Mouse (Mus musculus) forebrain, embryonic 14.5 days (tissue): ENCODE measurements at regions not wholly inside any gene's neighbourhood (a gene's known extent, or its start where the extent isn't known, plus 50 kb on each side); places are given as distances from the start of the nearest gene placed in this dataset.

Source experiments
- ATAC-seq: fragments of 200-750 bp; cut with Nextera tagmentation; 2 replicates; pipeline ENCODE4 v1.8.0; 2017; ENCODE audit warnings: mild to moderate bottlenecking, moderate library complexity
- DNase-seq: peaks from one replicate; pipeline ENCODE4 v3.0.0-alpha.2; 2015; ENCODE audit warnings: low spot score
- H3K27ac ChIP-seq: fragments of 300-500 bp; sonication (generic); 2 replicates; pipeline ENCODE4 v1.5.1; 2014; ENCODE audit warnings: low read depth, mild to moderate bottlenecking, control low read depth, low read length, moderate library complexity
- H3K27me3 ChIP-seq: fragments of 300-500 bp; sonication (generic); replicated peaks from 2 replicates; pipeline ENCODE4 v1.6.1; 2014; ENCODE audit warnings: low read length, control low read depth, mixed read lengths; ENCODE audit not compliant: control insufficient read depth, insufficient read depth
- H3K36me3 ChIP-seq: fragments of 300-500 bp; sonication (generic); 2 replicates; pipeline ENCODE4 v1.6.1; 2014; ENCODE audit warnings: low read length, control low read depth; ENCODE audit not compliant: control insufficient read depth, insufficient read depth
- H3K4me1 ChIP-seq: fragments of 300-500 bp; sonication (generic); 2 replicates; pipeline ENCODE4 v1.6.1; 2014; ENCODE audit warnings: antibody characterized with exemption, low read length, control low read depth; ENCODE audit not compliant: control insufficient read depth, insufficient read depth
- H3K4me2 ChIP-seq: fragments of 300-500 bp; sonication (generic); 2 replicates; pipeline ENCODE4 v1.6.1; 2014; ENCODE audit warnings: mild to moderate bottlenecking, control low read depth, low read length
- H3K4me3 ChIP-seq: fragments of 300-500 bp; sonication (generic); 2 replicates; pipeline ENCODE4 v1.5.1; 2014; ENCODE audit warnings: low read depth, low read length, control low read depth
- H3K9ac ChIP-seq: fragments of 300-500 bp; sonication (generic); 2 replicates; pipeline ENCODE4 v1.6.1; 2014; ENCODE audit warnings: mild to moderate bottlenecking, low read length, control low read depth, moderate library complexity
- H3K9me3 ChIP-seq: fragments of 300-500 bp; sonication (generic); replicated peaks from 2 replicates; pipeline ENCODE4 v1.6.1; 2016; ENCODE audit warnings: low read length, control low read depth, mixed read lengths; ENCODE audit not compliant: control insufficient read depth
- WGBS: fragments of 180-500 bp; shearing (Covaris S2); extraction: QIAGEN DNeasy Blood & Tissue Kit; methylation state at CpG from one replicate; pipeline ENCODE4 v1.1.7; 2014; 5-methylcytosine and 5-hydroxymethylcytosine counted together

GRCm38 (mm10) chr3:60758568-60758967, 244.0 kb upstream of the P2ry1 start:
- WGBS: 73% methylated on average over 2 of the region's 2 CpGs

DNA sequence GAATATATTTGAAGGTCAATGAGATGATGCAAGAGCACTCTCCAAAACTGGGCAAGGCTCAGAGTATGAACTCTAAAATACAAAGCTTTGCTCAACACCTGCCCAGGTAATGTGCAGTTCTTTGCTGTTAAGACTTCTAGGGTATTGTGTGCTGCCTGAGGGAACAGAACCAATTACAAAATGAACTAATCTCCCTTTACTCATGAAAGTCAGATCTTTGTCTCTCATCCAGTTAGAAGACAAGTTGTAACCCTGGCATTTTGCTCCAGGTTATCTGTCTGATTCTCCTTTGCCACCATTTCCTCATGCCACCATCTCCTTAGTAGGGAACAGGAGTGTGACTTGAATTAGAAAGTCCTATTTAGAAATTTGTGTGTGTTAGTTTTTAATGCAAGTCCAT, 243.5 kb upstream of the P2ry1 start:
- Histone ChIP-seq H3K4me3 (no peak overlapping the region), H3K9me3 (no peaks in the 10 kb centered on the region), H3K9ac (no peak overlapping the region), H3K4me1 (no peaks in the 10 kb centered on the region), H3K27ac (no peak overlapping the region), H3K36me3 (no peaks in the 10 kb centered on the region), H3K4me2 (no peak overlapping the region), H3K27me3 (no peaks in the 10 kb centered on the region)
- DNase-seq (no peak), ATAC-seq (no peak)

More at GRCm38 (mm10) chr3:60758568-60758967, 244.0 kb upstream of the P2ry1 start:
- Histone ChIP-seq H3K9ac (no peak overlapping the region), H3K36me3 (no peaks in the 10 kb centered on the region), H3K4me2 (no peak overlapping the region), H3K27ac (no peak overlapping the region), H3K9me3 (no peaks in the 10 kb centered on the region), H3K4me1 (no peaks in the 10 kb centered on the region), H3K27me3 (no peaks in the 10 kb centered on the region), H3K4me3 (no peak overlapping the region)
- DNase-seq (no peak), ATAC-seq (no peak)

GRCm38 (mm10) chr3:60762874-60763273, 239.7 kb upstream of the P2ry1 start:
- H3K4me3 ChIP-seq: no peak overlapping the region
- no peaks in the 10 kb centered on the region for H3K4me1 ChIP-seq
- no peaks in the 10 kb centered on the region for H3K9me3 ChIP-seq
- 67% methylated on average over 4 of the region's 4 CpGs for WGBS
- DNase-seq (peak; percentile 71), ATAC-seq (peak; percentile 55; the same call in 1 of the 2 replicates)
- no peaks in the 10 kb centered on the region for H3K36me3 ChIP-seq
- H3K4me2 ChIP-seq: no peak overlapping the region
- no peak overlapping the region for H3K27ac ChIP-seq
- no peak overlapping the region for H3K9ac ChIP-seq
- H3K27me3 ChIP-seq: no peaks in the 10 kb centered on the region

GRCm38 (mm10) chr3:60765079-60765478, 237.5 kb upstream of the P2ry1 start:
- H3K9me3 ChIP-seq: no peaks in the 10 kb centered on the region
- no peak overlapping the region for H3K4me3 ChIP-seq
- H3K27me3 ChIP-seq: no peaks in the 10 kb centered on the region
- H3K9ac ChIP-seq: no peak overlapping the region
- ATAC-seq (no peak), DNase-seq (no peak)
- no peaks in the 10 kb centered on the region for H3K4me1 ChIP-seq
- H3K36me3 ChIP-seq: no peaks in the 10 kb centered on the region
- no peak overlapping the region for H3K27ac ChIP-seq
- 55% methylated on average over 4 of the region's 4 CpGs for WGBS
- H3K4me2 ChIP-seq: no peak overlapping the region

DNA sequence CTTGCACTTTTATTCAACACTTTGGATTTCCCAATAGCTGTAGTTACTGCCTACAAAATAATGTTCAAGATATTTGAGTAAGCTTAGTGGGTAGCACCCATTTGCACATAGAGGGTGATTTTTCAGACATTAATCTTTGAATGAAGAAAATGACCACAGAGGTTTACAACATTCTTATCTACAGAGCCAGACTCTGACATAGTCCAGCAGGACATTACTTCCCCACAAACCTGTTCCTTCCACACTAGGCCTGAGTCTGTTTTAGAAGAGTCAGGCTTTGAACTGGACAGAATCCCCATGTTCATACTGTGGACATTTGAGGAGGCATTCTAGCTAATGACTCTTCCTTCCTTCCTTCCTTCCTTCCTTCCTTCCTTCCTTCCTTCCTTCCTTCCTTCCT, 233.6 kb upstream of the P2ry1 start:
- no peak overlapping the region for H3K4me2 ChIP-seq
- no peaks in the 10 kb centered on the region for H3K9me3 ChIP-seq
- no peaks in the 10 kb centered on the region for H3K27me3 ChIP-seq
- DNase-seq: no peak
- no peak overlapping the region for H3K4me3 ChIP-seq
- no peak for ATAC-seq
- H3K4me1 ChIP-seq: no peaks in the 10 kb centered on the region
- H3K36me3 ChIP-seq: no peaks in the 10 kb centered on the region
- H3K9ac ChIP-seq: no peak overlapping the region
- no peak overlapping the region for H3K27ac ChIP-seq

DNA sequence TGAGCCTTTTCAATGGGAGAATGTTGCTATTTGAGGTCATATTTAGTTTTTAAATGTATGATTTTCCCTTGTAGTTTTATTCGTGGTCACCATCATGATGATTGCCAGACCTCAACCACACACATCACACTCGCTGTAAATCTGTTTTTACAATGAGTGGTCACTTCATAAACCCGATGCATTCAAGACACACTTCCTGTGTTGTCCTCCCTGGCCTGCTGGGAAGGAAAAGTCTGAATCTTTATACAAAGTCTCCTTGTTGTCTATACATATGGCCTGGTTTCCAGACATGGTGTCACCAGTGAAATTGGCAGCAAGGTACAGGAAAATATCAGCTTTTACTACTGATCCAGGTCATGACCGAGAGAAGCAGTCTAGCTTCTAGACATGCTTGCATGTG, 230.7 kb upstream of the P2ry1 start:
- no peaks in the 10 kb centered on the region for H3K36me3 ChIP-seq
- H3K27ac ChIP-seq: no peak overlapping the region
- DNase-seq: no peak
- no peak overlapping the region for H3K9ac ChIP-seq
- no peaks in the 10 kb centered on the region for H3K4me1 ChIP-seq
- H3K4me3 ChIP-seq: no peak overlapping the region
- no peaks in the 10 kb centered on the region for H3K27me3 ChIP-seq
- ATAC-seq: no peak
- no peaks in the 10 kb centered on the region for H3K9me3 ChIP-seq
- H3K4me2 ChIP-seq: no peak overlapping the region
- WGBS: 84% methylated on average over 4 of the region's 4 CpGs

DNA sequence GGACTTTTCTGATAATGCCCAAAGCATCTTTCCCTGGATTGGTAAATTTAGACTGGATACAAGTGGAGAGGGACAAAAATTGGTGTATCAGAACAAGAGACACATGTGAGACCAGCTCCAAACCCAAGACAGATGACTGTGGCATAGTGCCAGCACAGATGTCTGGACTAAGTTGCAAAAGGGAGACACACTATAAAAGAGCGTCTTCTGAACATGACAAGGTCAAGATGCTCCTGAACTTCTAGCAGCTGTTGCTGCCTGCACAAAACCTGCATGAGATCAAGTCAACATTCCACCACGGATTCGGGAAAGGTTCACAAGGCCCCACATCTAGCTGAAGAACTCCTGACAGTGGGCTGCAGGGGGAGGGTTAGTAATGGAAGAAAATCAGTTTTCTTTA, 229.2 kb upstream of the P2ry1 start:
- no peak for ATAC-seq

GRCm38 (mm10) chr3:60785137-60785875, 217.3 kb upstream of the P2ry1 start:
- WGBS: 75% methylated on average over 9 of the region's 9 CpGs
- DNase-seq (peak; percentile 25), ATAC-seq (no peak)

More for the DNA sequence above, 229.2 kb upstream of the P2ry1 start:
- Histone ChIP-seq H3K36me3 (no peaks in the 10 kb centered on the region), H3K9ac (no peak overlapping the region), H3K4me2 (no peak overlapping the region), H3K9me3 (no peaks in the 10 kb centered on the region), H3K27ac (no peak overlapping the region), H3K4me3 (no peak overlapping the region), H3K27me3 (no peaks in the 10 kb centered on the region), H3K4me1 (no peaks in the 10 kb centered on the region)
- no peak for DNase-seq
- WGBS: 89% methylated on average over 3 of the region's 3 CpGs

DNA sequence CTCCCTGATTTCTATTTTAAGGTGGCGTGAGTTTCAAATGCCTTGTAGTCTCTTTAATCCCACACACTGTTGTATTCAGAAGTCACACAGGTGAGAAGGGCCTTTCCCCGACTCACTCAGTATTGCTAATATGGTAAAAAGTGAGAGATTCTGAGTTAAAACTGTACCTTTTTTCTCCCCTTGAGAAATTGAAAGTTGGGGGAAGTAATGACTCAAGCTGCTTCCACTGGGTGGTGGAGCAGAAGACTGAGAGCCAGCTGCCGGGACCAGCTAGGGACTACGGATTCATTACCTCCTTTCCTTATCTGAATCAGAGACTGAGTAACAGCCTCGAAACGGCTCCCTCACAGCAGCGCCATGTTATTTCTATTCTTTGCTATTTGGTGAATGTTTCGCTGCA, 214.6 kb upstream of the P2ry1 start:
- no peaks in the 10 kb centered on the region for H3K4me1 ChIP-seq
- H3K27ac ChIP-seq: no peak overlapping the region
- H3K27me3 ChIP-seq: no peaks in the 10 kb centered on the region
- ATAC-seq (no peak), DNase-seq (no peak)
- H3K9ac ChIP-seq: no peak overlapping the region
- no peaks in the 10 kb centered on the region for H3K9me3 ChIP-seq
- H3K4me2 ChIP-seq: no peak overlapping the region
- no peak overlapping the region for H3K4me3 ChIP-seq
- WGBS: 88% methylated on average over 8 of the region's 8 CpGs
- no peaks in the 10 kb centered on the region for H3K36me3 ChIP-seq

More at GRCm38 (mm10) chr3:60785137-60785875, 217.3 kb upstream of the P2ry1 start:
- Histone ChIP-seq H3K9ac (no peak overlapping the region), H3K36me3 (no peaks in the 10 kb centered on the region), H3K4me3 (no peak overlapping the region), H3K27ac (no peak overlapping the region), H3K27me3 (no peaks in the 10 kb centered on the region), H3K4me1 (no peaks in the 10 kb centered on the region), H3K9me3 (no peaks in the 10 kb centered on the region), H3K4me2 (no peak overlapping the region)
